Mouse (Mus musculus): ENCODE data around the gene Rorc. TPM values are rescaled to one million over a fixed set of nuclear protein-coding genes. Genes with fewer than 3 reads are reported as not detected.

Rorc gene
- polyA plus RNA-seq, 1 experiment from 2014 or later, result 6.8 TPM

DNA sequence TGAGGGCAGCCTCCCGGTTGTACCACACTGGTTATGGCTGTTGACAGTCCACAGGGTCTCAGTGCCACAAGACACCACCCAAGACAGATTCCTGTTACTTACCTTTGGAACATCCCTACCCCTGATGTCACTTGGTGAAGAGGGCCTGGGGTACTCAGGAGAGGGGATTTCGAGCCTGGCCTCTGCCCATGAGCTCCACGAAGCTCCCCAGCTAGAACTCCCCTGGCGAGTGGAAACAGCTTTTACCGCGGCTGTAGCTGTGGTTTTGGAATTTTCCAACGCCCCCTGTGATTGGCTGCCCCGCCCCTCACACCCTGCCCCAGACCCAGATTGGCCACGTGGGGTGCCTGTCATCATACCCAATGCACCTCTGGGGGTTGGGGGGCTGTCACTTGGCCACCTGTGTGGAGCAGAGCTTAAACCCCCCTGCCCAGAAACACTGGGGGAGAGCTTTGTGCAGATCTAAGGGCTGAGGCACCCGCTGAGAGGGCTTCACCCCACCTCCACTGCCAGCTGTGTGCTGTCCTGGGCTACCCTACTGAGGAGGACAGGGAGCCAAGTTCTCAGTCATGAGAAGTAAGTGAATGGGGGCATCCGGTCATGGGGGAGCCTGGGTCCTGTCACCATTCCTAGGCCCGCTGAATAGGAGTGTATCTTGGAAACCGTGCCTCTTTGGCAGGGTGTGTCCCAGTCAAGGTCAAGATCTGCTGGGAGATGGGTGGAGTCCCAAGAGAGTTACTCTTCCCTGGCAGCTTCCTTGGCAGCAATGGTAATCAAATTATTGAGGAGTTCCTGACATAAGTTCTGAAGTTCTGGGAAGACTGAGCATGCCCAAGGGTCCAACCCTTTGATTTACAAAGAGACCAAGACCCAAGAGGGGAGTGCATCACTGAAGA is 4.7 kb downstream of the Rorc start:
- Histone ChIP-seq H3K9me3 (no peaks in the 10 kb centered on the region), H3K36me3 (no peaks in the 10 kb centered on the region), H3K4me2 (replicated peaks) (no peak overlapping the region), H3K27ac (no peak overlapping the region), H3K9ac (no peak overlapping the region), H3K27me3 (replicated peaks) (0 out of 2 replicates have a peak, but pooled peaks cover 3% of the 10 kb centered on the region), H3K4me3 (replicated peaks) (no peak overlapping the region), H3K4me1 (replicated peaks) (peaks cover 17% of the 10 kb centered on the region)
- 13% methylated on average over 13 of the region's 13 CpGs for WGBS
- ATAC-seq, result no peak

DNA sequence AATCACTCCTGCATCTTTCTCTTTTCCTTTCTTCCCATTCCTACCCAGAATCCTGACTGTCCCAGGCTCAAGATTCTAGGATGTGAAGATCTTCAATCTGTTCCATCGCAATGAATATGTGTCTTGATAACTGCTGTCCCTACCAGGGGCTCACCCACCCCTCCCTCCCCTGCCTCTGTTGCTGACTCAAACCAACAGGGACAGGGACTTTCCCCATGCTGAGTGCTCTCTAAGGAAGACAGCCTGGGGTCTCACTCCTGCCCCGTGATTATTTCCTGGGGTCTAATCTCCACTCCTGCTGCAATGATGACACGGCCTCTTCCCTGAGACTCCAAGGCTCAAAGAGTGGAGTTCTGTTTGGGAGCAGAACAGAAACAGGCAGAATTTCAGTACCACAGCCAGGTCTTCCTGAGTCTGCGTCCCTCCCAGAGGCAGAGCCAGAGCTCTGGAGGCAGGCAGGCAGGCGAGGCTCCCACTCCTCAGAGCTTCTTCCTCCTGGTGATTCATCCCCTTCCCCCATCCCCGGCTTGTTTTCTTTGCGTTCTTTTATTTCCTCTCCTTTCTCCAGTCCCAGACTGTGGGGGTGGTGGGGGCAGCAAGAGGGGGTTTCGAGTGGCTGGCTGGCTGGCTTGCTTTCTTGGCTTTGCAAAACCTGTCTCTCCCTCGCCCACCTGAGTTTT is 7.4 kb downstream of the Rorc start:
- H3K4me3 ChIP-seq (replicated peaks), result no peak overlapping the region
- no peak overlapping the region for H3K4me2 ChIP-seq (replicated peaks)
- no peak overlapping the region for H3K9ac ChIP-seq
- H3K4me1 ChIP-seq (replicated peaks), result no peaks in the 10 kb centered on the region; the same call in 1 of the 2 replicates
- H3K9me3 ChIP-seq, result no peaks in the 10 kb centered on the region
- H3K36me3 ChIP-seq, result no peaks in the 10 kb centered on the region
- WGBS, result 27% methylated on average over 9 of the region's 9 CpGs
- ATAC-seq, result no peak
- H3K27ac ChIP-seq, result no peak overlapping the region
- H3K27me3 ChIP-seq (replicated peaks), result 0 out of 2 replicates have a peak, but pooled peaks cover 3% of the 10 kb centered on the region

DNA sequence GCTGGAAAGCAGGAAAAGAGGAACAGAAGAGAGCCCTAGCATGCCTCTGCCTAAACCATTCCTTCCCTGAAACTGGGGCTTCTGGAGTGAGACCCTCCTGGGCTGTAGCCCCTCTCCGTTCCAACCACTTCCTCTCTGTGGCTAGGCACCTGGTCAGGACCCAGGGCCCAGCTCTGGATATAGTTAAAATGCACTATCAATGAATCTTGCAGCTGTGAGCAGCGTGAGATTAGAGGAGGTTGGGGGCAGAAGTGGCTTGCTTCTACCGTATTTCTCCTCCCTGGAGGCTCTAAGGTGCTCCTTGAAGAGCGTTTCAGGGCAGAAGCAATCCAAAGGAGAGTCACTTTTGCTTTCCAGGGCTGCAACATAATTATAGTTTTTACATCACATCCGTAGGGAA is 9.7 kb downstream of the Rorc start:
- H3K27ac ChIP-seq, result no peak overlapping the region
- H3K27me3 ChIP-seq (replicated peaks), result no peaks in the 10 kb centered on the region
- H3K9ac ChIP-seq, result no peak overlapping the region
- no peak overlapping the region for H3K4me2 ChIP-seq (replicated peaks)
- H3K4me3 ChIP-seq (replicated peaks), result no peak overlapping the region
- H3K36me3 ChIP-seq, result no peaks in the 10 kb centered on the region
- H3K9me3 ChIP-seq, result no peaks in the 10 kb centered on the region
- WGBS, result 71% methylated on average over 5 of the region's 5 CpGs
- no peaks in the 10 kb centered on the region; the same call in 1 of the 2 replicates for H3K4me1 ChIP-seq (replicated peaks)
- ATAC-seq, result no peak

DNA sequence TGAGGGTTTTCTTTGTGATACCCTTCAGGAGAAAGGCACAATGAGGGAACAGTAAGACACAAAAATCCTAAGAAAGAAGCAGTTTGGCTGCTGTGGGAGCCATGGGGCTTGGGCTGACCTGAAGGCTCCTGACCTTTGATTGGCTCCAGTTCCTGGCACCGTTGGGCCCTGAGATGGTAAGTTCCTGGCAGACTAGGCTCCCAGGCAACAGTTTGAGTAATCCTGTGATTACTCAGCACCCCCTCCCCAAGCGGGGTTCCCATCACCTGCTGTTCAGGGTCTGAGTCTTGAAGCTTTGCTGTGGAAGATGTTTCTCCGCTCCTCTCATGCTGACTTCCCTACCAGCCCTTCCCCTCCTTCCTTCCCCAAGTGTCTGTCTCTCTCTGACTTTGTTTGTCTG is 10.9 kb downstream of the Rorc start:
- no peak overlapping the region for H3K4me3 ChIP-seq (replicated peaks)
- H3K9me3 ChIP-seq, result no peaks in the 10 kb centered on the region
- 63% methylated on average over 3 of the region's 3 CpGs for WGBS
- H3K9ac ChIP-seq, result no peak overlapping the region
- no peak overlapping the region for H3K4me2 ChIP-seq (replicated peaks)
- no peaks in the 10 kb centered on the region for H3K36me3 ChIP-seq
- ATAC-seq, result no peak
- H3K27me3 ChIP-seq (replicated peaks), result no peaks in the 10 kb centered on the region
- H3K27ac ChIP-seq, result no peak overlapping the region
- H3K4me1 ChIP-seq (replicated peaks), result no peaks in the 10 kb centered on the region; the same call in 1 of the 2 replicates

DNA sequence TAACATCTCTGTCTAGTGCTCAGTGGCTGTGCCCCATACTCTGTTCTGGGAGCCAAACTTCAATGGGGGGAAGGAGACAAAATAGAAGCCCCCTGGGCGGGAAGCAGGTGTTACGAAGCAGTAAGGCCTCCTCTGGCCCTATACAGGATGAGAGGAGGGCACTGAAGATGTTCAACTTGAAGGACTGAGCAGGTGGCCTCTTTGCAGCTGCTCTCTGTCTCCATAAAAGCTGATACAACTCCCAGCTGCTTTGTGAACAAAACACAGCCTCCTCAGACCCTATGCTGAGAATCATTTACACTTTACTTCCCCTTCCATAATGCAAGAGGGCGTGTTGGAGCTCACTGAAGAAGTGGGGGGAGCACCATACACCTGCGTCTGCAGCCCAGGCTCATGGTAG is 14.1 kb downstream of the Rorc start:
- H3K4me1 ChIP-seq (replicated peaks), result no peaks in the 10 kb centered on the region
- H3K9me3 ChIP-seq, result no peaks in the 10 kb centered on the region
- no peak overlapping the region for H3K27ac ChIP-seq
- WGBS, result 55% methylated on average over 4 of the region's 4 CpGs
- H3K9ac ChIP-seq, result no peak overlapping the region
- H3K36me3 ChIP-seq, result no peaks in the 10 kb centered on the region
- no peak overlapping the region for H3K4me2 ChIP-seq (replicated peaks)
- H3K4me3 ChIP-seq (replicated peaks), result no peak overlapping the region
- no peaks in the 10 kb centered on the region; the same call in 1 of the 2 replicates for H3K27me3 ChIP-seq (replicated peaks)
- ATAC-seq, result no peak

DNA sequence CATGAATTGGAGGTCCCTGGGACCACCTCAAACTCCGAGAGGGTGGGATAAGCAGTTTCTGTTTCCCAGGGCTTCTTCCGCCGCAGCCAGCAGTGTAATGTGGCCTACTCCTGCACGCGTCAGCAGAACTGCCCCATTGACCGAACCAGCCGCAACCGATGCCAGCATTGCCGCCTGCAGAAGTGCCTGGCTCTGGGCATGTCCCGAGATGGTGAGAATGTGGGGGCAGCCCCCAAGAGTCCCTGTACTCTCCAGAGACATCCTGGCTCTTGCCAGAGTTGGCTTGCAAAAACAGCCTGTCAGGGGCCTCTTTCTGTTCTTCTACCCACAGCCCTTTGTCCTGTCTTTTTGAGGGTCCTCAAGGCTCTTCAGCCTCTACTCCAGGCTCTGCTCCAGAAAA is 14.8 kb downstream of the Rorc start:
- Histone ChIP-seq H3K9me3 (no peaks in the 10 kb centered on the region), H3K4me2 (replicated peaks) (no peak overlapping the region), H3K4me3 (replicated peaks) (no peak overlapping the region), H3K4me1 (replicated peaks) (no peaks in the 10 kb centered on the region), H3K36me3 (no peaks in the 10 kb centered on the region), H3K9ac (no peak overlapping the region), H3K27ac (no peak overlapping the region), H3K27me3 (replicated peaks) (no peaks in the 10 kb centered on the region; the same call in 1 of the 2 replicates)
- WGBS, result 89% methylated on average over 10 of the region's 10 CpGs
- no peak for ATAC-seq

DNA sequence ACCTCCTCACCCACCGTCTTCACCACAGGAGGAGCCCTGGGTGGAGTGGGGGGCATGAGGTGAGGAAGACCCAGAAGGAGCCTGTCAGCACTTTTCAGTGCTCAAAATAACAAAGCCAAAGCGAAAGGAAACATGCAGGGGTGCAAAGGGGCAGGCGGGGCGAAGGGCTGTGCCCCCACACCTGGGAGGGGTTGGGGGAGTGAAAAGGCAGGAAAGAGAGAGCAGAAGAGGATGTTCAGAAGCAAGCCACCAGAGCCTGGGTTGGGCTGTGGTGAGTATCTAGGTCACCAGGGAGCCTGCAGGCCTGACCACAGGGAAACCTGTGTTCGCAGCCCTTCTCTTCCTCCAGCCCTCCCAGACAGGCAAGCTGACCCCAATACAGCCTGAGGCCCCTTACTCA is 15.5 kb downstream of the Rorc start:
- no peaks in the 10 kb centered on the region for H3K9me3 ChIP-seq
- no peak overlapping the region for H3K27ac ChIP-seq
- no peaks in the 10 kb centered on the region for H3K4me1 ChIP-seq (replicated peaks)
- 80% methylated on average over 5 of the region's 5 CpGs for WGBS
- no peak overlapping the region for H3K4me3 ChIP-seq (replicated peaks)
- H3K4me2 ChIP-seq (replicated peaks), result no peak overlapping the region
- ATAC-seq, result no peak
- no peak overlapping the region for H3K9ac ChIP-seq
- no peaks in the 10 kb centered on the region; the same call in 1 of the 2 replicates for H3K27me3 ChIP-seq (replicated peaks)
- H3K36me3 ChIP-seq, result no peaks in the 10 kb centered on the region

DNA sequence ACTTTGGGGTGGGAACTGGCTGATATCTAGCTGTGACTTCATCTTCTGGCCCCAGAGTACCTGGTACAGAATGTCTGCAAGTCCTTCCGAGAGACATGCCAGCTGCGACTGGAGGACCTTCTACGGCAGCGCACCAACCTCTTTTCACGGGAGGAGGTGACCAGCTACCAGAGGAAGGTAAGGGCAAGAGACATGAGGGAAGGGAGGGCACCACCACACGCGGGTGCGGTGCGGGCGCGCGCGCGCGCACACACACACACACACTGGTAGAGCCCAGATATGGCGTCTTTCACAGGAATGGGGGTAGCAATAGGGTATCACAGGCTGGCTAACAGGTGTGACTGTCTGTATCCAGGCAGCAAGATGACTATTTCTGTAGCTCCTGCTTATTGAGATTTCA is 16.8 kb downstream of the Rorc start:
- H3K9ac ChIP-seq, result no peak overlapping the region
- no peak for ATAC-seq
- H3K9me3 ChIP-seq, result no peaks in the 10 kb centered on the region
- no peaks in the 10 kb centered on the region for H3K4me1 ChIP-seq (replicated peaks)
- no peak overlapping the region for H3K27ac ChIP-seq
- H3K4me3 ChIP-seq (replicated peaks), result no peak overlapping the region
- 93% methylated on average over 16 of the region's 16 CpGs for WGBS
- no peak overlapping the region for H3K4me2 ChIP-seq (replicated peaks)
- no peaks in the 10 kb centered on the region; the same call in 1 of the 2 replicates for H3K27me3 ChIP-seq (replicated peaks)
- H3K36me3 ChIP-seq, result no peaks in the 10 kb centered on the region

DNA sequence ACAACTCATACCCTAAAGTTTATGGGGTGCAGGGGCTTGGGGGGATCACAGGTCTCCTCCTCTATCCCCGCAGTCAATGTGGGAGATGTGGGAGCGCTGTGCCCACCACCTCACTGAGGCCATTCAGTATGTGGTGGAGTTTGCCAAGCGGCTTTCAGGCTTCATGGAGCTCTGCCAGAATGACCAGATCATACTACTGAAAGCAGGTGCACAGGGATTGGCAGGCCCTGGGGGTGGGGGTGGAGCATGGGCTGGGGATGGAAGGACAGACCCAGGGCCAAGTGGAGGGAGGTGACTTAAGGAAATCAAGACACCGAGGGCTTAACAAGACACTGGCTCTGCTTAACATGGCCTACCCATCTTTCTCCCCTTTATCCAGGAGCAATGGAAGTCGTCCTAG is 18.4 kb downstream of the Rorc start:
- ATAC-seq, result no peak
- WGBS, result 77% methylated on average over 5 of the region's 5 CpGs
- Histone ChIP-seq H3K4me1 (replicated peaks) (no peaks in the 10 kb centered on the region), H3K27me3 (replicated peaks) (no peaks in the 10 kb centered on the region; the same call in 1 of the 2 replicates), H3K4me2 (replicated peaks) (no peak overlapping the region), H3K27ac (no peak overlapping the region), H3K9me3 (no peaks in the 10 kb centered on the region), H3K9ac (no peak overlapping the region), H3K36me3 (no peaks in the 10 kb centered on the region), H3K4me3 (replicated peaks) (no peak overlapping the region)

DNA sequence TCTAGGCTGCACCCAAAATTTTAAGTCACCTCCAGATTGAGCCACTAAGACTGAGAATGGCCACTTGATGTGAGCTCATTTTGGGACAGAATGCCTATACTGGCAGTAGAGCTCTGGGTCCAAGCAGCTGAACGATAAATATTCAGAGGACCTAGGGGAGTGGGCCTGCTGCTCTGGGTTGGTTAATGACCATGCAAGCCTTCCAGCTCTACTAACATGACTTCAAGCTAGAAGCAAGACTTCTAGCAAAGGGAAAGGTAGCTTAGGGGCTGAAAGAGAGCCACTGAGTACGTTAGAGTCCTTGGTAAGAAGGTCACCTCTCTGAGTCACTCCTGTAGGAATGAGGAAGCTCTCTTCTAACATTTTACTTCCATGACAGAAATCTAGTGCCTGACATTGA is 19.5 kb downstream of the Rorc start:
- Histone ChIP-seq H3K27me3 (replicated peaks) (peaks cover 6% of the 10 kb centered on the region), H3K4me1 (replicated peaks) (no peaks in the 10 kb centered on the region), H3K4me3 (replicated peaks) (no peak overlapping the region), H3K27ac (no peak overlapping the region), H3K9ac (no peak overlapping the region), H3K9me3 (no peaks in the 10 kb centered on the region), H3K4me2 (replicated peaks) (no peak overlapping the region), H3K36me3 (no peaks in the 10 kb centered on the region)
- WGBS, result 76% methylated on average over 2 of the region's 2 CpGs
- ATAC-seq, result no peak

DNA sequence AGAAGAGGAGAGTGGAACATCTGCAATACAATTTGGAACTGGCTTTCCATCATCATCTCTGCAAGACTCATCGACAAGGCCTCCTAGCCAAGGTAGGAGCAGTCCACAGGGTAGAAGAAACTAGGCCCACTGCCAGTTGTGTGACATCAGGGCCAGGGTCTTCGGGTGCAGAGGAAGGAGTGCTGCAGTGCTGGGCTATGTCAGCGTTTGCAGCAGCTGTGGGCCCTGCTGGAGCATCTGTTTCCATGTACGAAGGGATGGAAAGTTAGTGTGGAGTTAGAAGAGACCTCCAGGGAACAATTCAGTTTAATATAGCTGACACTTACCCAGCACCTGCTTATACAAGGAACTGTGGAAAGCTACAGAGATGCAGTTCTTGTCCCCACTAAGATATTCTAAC is 20.5 kb downstream of the Rorc start:
- WGBS, result 60% methylated on average over 4 of the region's 4 CpGs
- H3K4me3 ChIP-seq (replicated peaks), result no peak overlapping the region
- H3K9ac ChIP-seq, result no peak overlapping the region
- no peaks in the 10 kb centered on the region for H3K9me3 ChIP-seq
- H3K27me3 ChIP-seq (replicated peaks), result peaks cover 12% of the 10 kb centered on the region
- no peaks in the 10 kb centered on the region for H3K4me1 ChIP-seq (replicated peaks)
- no peak for ATAC-seq
- H3K36me3 ChIP-seq, result no peaks in the 10 kb centered on the region
- H3K4me2 ChIP-seq (replicated peaks), result no peak overlapping the region
- H3K27ac ChIP-seq, result no peak overlapping the region

DNA sequence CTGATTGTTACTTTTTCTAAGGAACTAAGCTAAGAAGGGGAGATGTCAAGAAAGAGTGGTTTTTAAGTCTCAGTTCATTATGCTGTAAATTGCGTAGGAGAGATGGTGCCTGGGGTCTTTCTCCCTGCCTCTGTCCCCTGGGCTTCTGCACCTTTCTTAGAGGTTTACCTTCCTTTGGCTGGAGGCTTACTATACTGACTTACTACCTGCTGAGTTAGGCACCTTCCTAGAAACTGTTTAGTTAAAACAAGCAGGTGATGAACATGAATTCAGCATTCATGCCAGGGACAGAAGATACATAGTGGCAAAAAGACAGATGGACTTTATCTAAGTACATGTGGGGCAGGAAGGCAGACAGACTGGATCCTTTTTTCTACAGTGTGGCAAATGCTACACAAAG is 23.7 kb downstream of the Rorc start:
- Histone ChIP-seq H3K4me1 (replicated peaks) (0 out of 2 replicates have a peak, but pooled peaks cover 2% of the 10 kb centered on the region), H3K4me3 (replicated peaks) (no peak overlapping the region), H3K4me2 (replicated peaks) (no peak overlapping the region), H3K9me3 (no peaks in the 10 kb centered on the region), H3K36me3 (no peaks in the 10 kb centered on the region), H3K9ac (no peak overlapping the region), H3K27me3 (replicated peaks) (peaks cover 32% of the 10 kb centered on the region), H3K27ac (no peak overlapping the region)
- ATAC-seq, result no peak
- whole genome bisulfite sequencing, result 83% methylated on average over 1 of the region's 1 CpGs
